Mouse (Mus musculus) embryonic facial prominence, embryonic 14.5 days (tissue): ENCODE results near the gene Gm3625. TPM values are rescaled to one million over a fixed set of nuclear protein-coding genes. Genes with fewer than 3 reads are reported as not detected.

Experiments
- ATAC-seq: fragments of 200-750 bp; cut with Nextera tagmentation; 2 replicates; pipeline ENCODE4 v1.8.0; 2017; ENCODE audit warnings: low read depth, moderate number of reproducible peaks, moderate TSS enrichment
- DNase-seq: peaks from one replicate; pipeline ENCODE4 v3.0.0-alpha.2; 2015; ENCODE audit warnings: low spot score
- H3K27ac ChIP-seq: fragments of 300-500 bp; sonication (generic); replicated peaks from 2 replicates; pipeline ENCODE4 v1.5.1; 2014; ENCODE audit warnings: low read depth, mild to moderate bottlenecking, low read length, moderate library complexity
- H3K27me3 ChIP-seq: fragments of 300-500 bp; sonication (generic); replicated peaks from 2 replicates; pipeline ENCODE4 v1.6.1; 2014; ENCODE audit warnings: low read length; ENCODE audit not compliant: control insufficient read depth, insufficient read depth
- H3K36me3 ChIP-seq: fragments of 300-500 bp; sonication (generic); 2 replicates; pipeline ENCODE4 v1.6.1; 2014; ENCODE audit warnings: low read length, mixed read lengths; ENCODE audit not compliant: control insufficient read depth, insufficient read depth
- H3K4me1 ChIP-seq: fragments of 300-500 bp; sonication (generic); 2 replicates; pipeline ENCODE4 v1.6.1; 2014; ENCODE audit warnings: antibody characterized with exemption, low read length; ENCODE audit not compliant: control insufficient read depth, insufficient read depth
- H3K4me2 ChIP-seq: fragments of 300-500 bp; sonication (generic); 2 replicates; pipeline ENCODE4 v1.6.1; 2014; ENCODE audit warnings: low read depth, mild to moderate bottlenecking, low read length, moderate library complexity, mixed read lengths
- H3K4me3 ChIP-seq: fragments of 300-500 bp; sonication (generic); 2 replicates; pipeline ENCODE4 v1.5.1; 2014; ENCODE audit warnings: low read depth, mild to moderate bottlenecking, low read length
- H3K9ac ChIP-seq: fragments of 300-500 bp; sonication (generic); 2 replicates; pipeline ENCODE4 v1.6.1; 2014; ENCODE audit warnings: low read depth, mild to moderate bottlenecking, low read length, moderate library complexity, mixed read lengths
- H3K9me3 ChIP-seq: fragments of 300-500 bp; sonication (generic); 2 replicates; pipeline ENCODE4 v1.6.1; 2016; ENCODE audit warnings: low read length; ENCODE audit not compliant: control insufficient read depth
- WGBS: fragments of 180-500 bp; shearing (Covaris S2); extraction: QIAGEN DNeasy Blood & Tissue Kit; methylation state at CpG from one replicate; pipeline ENCODE4 v1.1.7; 2014; 5-methylcytosine and 5-hydroxymethylcytosine counted together
- polyA plus RNA-seq: library from polyadenylated mRNA; unstranded; fragments of >200 nt; fragmentation: Nextera tagmentation; extraction: Ambion mirVana; gene quantifications from 2 replicates; pipeline ENCODE4 v1.2.1, GENCODE M21; 2014

Gene Gm3625
- not detected in 2 replicates for polyA plus RNA-seq

- H3K4me3 ChIP-seq: peak within 1 kb of the TSS; percentile 91
- H3K9ac ChIP-seq: peak within 1 kb of the TSS; percentile 91
- H3K9me3 ChIP-seq: no peaks in the 10 kb centered on the region
- peak within 1 kb of the TSS; percentile 81 for H3K27ac ChIP-seq
- H3K36me3 ChIP-seq: no peaks in the 10 kb centered on the region
- peak; percentile 83 for ATAC-seq
- under 1% methylated on average over 6 of the region's 49 CpGs for WGBS
- peaks cover 4% of the 10 kb centered on the region; the same call in 1 of the 2 replicates for H3K4me1 ChIP-seq
- no peaks in the 10 kb centered on the region for H3K27me3 ChIP-seq
- H3K4me2 ChIP-seq: peak within 1 kb of the TSS; percentile 78
- DNase-seq: peak; percentile 69
These were observed at the start of gene Gm3625, which contains the start of gene Itsn2 for GRCm38 (mm10) chr12:4592541-4593165. Gene Gm3625 (minus strand): TSS chr12:4592927. Gene Itsn2 (plus strand): TSS chr12:4592638.

DNA sequence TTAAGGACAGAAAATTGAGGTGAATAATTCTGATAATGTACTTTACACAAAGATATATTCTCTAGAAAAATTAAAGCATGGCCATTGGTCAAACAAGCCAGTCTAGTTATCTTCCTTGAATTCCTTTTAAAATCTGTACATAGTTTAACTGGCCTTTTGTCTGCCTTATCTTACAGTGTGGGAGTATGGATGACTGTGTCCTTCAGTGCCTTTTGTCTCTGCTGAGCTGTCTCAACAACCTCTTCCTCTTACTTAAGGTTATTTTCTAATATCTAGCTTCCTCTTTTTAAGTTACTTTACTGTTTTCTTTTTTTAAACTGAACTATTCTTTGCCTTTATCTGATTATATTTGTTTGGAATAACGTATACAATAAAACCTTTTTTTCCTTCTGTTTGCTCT, 48.0 kb upstream of the Gm3625 start:
- Histone ChIP-seq H3K27ac (no peak overlapping the region), H3K36me3 (peaks cover 67% of the 10 kb centered on the region), H3K9me3 (no peaks in the 10 kb centered on the region), H3K4me3 (no peak overlapping the region), H3K9ac (no peak overlapping the region), H3K4me2 (no peak overlapping the region), H3K4me1 (no peaks in the 10 kb centered on the region), H3K27me3 (no peaks in the 10 kb centered on the region)
- 89% methylated on average over 1 of the region's 1 CpGs for WGBS
- ATAC-seq: no peak
- DNase-seq: no peak

DNA sequence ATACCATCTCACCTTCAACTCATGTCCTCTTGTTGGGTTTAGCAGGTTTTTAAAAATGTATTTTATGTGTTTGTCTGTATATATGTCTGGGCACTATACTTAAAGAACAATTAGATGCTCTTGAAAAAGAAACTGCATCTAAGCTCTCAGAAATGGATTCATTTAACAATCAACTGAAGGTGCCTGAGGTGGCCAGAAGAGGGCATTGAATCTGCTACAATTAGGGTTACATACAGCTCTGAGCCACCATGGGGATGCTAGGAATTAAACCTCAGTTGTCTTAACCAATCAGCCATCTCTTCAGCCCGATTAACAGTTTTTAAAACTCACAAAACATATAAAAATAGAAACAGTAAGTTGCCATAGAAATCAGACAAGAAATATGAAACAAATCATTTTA, 45.7 kb upstream of the Gm3625 start:
- Histone ChIP-seq H3K9me3 (no peaks in the 10 kb centered on the region), H3K36me3 (peaks cover 75% of the 10 kb centered on the region), H3K9ac (no peak overlapping the region), H3K4me1 (no peaks in the 10 kb centered on the region), H3K4me2 (no peak overlapping the region), H3K27ac (no peak overlapping the region), H3K27me3 (no peaks in the 10 kb centered on the region), H3K4me3 (no peak overlapping the region)
- ATAC-seq (no peak), DNase-seq (no peak)
- WGBS: 84% methylated on average over 1 of the region's 1 CpGs

GRCm38 (mm10) chr12:4632957-4633356, 40.2 kb upstream of the Gm3625 start:
- Histone ChIP-seq H3K27me3 (no peaks in the 10 kb centered on the region), H3K36me3 (peaks cover 83% of the 10 kb centered on the region), H3K27ac (no peak overlapping the region), H3K9ac (no peak overlapping the region), H3K4me1 (no peaks in the 10 kb centered on the region), H3K4me2 (no peak overlapping the region), H3K4me3 (no peak overlapping the region), H3K9me3 (no peaks in the 10 kb centered on the region)
- WGBS: 87% methylated on average over 8 of the region's 8 CpGs
- ATAC-seq (no peak), DNase-seq (no peak)

DNA sequence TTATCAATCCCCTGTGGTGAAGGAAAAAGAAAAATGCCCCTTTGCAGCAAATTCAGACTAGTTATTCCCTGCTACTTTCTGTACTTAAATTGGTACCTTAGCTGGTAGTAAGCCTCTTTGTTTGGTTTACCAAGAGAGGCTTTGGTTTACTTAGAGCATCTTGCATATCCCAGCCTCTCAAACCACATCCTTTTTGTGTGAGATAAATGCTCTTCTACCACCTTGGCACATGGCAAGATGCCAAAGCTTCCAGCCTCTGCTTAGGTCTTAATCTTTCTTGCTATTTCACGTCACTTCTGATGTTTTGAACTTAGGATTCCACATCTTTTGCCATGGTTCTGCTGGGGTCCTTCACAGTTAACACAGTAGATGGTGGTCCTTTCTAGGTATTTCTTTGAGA, 31.5 kb upstream of the Gm3625 start:
- Histone ChIP-seq H3K27ac (no peak overlapping the region), H3K36me3 (peaks cover 6% of the 10 kb centered on the region; the same call in 1 of the 2 replicates), H3K4me3 (no peak overlapping the region), H3K4me1 (no peaks in the 10 kb centered on the region), H3K9ac (no peak overlapping the region), H3K27me3 (no peaks in the 10 kb centered on the region), H3K4me2 (no peak overlapping the region), H3K9me3 (no peaks in the 10 kb centered on the region)
- ATAC-seq (no peak), DNase-seq (no peak)
- 80% methylated on average over 1 of the region's 1 CpGs for WGBS

GRCm38 (mm10) chr12:4614722-4615121, 22.0 kb upstream of the Gm3625 start:
- no peak overlapping the region for H3K4me3 ChIP-seq
- 0 out of 2 replicates have a peak, but pooled peaks cover 3% of the 10 kb centered on the region for H3K4me1 ChIP-seq
- DNase-seq (no peak), ATAC-seq (no peak)
- no peak overlapping the region for H3K9ac ChIP-seq
- H3K9me3 ChIP-seq: no peaks in the 10 kb centered on the region
- H3K4me2 ChIP-seq: no peak overlapping the region
- no peaks in the 10 kb centered on the region for H3K27me3 ChIP-seq
- WGBS: 72% methylated on average over 2 of the region's 2 CpGs
- H3K27ac ChIP-seq: no peak overlapping the region
- H3K36me3 ChIP-seq: no peaks in the 10 kb centered on the region

DNA sequence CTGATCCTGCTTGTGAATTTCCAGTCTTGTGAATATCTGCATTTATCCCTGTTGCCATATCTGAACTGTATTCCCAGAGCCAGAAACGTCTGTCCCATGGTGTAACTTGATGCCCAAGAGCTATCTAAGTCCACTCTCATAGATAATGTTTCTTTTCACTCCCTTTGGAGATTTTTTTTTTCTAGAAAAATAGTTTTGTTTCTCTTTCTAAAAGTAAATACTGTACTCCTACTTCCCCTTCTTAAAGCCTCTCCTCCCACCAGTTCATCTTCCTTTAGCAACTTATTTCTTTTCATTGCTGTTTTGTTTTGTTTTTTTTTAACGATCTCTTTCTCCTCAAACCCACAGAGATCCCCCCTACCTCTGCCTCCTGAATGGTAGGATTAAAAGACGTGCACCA, 13.9 kb upstream of the Gm3625 start:
- Histone ChIP-seq H3K4me1 (no peaks in the 10 kb centered on the region; the same call in 1 of the 2 replicates), H3K27me3 (no peaks in the 10 kb centered on the region), H3K27ac (no peak overlapping the region), H3K36me3 (no peaks in the 10 kb centered on the region), H3K9ac (no peak overlapping the region), H3K9me3 (no peaks in the 10 kb centered on the region), H3K4me3 (no peak overlapping the region), H3K4me2 (no peak overlapping the region)
- ATAC-seq (no peak), DNase-seq (no peak)
- 44% methylated on average over 3 of the region's 3 CpGs for WGBS

DNA sequence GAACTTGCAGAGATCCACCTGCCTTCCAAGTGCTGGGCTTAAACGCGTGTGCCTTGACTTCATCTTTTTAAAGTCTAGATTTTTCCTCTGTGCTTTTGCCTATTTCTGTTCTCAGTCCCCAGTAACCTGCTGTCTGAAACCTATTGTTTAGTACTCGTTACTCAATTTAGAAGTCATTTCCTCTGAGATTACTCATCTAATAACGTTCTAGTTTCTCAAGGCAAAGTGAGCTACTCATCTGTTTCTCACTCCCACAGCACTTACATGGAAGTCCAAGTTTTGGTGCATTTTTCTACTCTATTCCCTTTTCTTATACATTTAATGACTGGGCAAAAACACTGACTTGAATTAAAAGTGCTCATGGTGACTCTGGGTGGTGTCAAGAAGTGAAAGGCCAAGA, 7.0 kb upstream of the Gm3625 start:
- Histone ChIP-seq H3K4me2 (no peak overlapping the region), H3K27ac (no peak overlapping the region), H3K36me3 (no peaks in the 10 kb centered on the region), H3K9ac (no peak overlapping the region), H3K9me3 (no peaks in the 10 kb centered on the region), H3K4me1 (no peaks in the 10 kb centered on the region; the same call in 1 of the 2 replicates), H3K4me3 (no peak overlapping the region), H3K27me3 (no peaks in the 10 kb centered on the region)
- DNase-seq: no peak
- WGBS: 61% methylated on average over 4 of the region's 4 CpGs
- ATAC-seq: no peak
